Comparison of ENCODE assay signal across 12 mouse cellular contexts in the genomic region with DNA sequence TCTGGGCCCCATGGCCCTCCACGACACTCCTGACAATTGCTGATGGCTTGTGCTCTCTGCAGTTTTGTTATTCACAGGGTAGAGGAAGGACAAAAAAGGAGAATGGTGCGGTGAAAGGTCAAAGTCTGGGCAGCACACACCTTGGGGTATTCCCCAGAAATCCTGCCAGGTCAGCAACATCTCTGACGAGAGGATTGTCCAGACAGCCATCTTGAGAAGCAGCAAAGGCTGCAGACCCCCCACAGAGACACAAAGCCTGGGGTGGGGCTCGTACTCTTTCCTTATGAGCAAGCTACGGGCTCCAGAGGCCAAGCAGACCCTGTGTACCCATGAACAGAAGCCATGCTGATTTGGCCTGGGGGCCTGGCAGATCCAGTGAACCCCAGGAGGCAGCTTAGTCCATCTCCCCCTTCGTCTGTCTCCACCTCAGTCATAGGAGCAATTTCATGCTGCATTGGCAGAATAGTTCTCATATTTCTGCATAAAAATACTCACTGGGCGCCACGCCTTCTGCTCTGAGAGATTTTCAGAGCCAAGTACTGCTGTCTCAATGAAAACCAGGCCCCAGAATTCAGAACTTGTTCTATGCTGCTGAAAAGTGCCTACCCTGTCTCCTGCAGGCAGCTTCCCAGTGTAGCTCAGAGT. TPM values are rescaled to one million over a fixed set of nuclear protein-coding genes. Genes with fewer than 3 reads are reported as not detected.
DNase-seq lines count a peak whose midpoint lies in the region; ATAC-seq lines count a peak whose summit lies in the region.
"Had no signal": no experiment of that assay in that cellular context is flagged by ENCODE, and none has a peak within 500 bp of the region (broad histone marks: within the 10 kb centered on the region; RNA-seq: fewer than 3 reads in every experiment).

No protein-coding gene starts in this region.

- peaks cover 10% of the 10 kb centered on the region for H3K4me1 ChIP-seq in heart, embryonic 16.5 days (ENCODE audit: control insufficient read depth, insufficient read depth, low read length)
- H3K4me1 ChIP-seq in intestine, embryonic 15.5 days (replicated peaks): peaks cover 12% of the 10 kb centered on the region

- DNase-seq in heart, adult 9 months (ENCODE audit: low spot score in 2 of 2): no peak
- peak; percentile 61 to 74 for DNase-seq in right cerebral cortex, postnatal 10 days (ENCODE audit: low spot score in 2 of 2)
- DNase-seq in right cerebral cortex, postnatal 14 days: no peak
- no peak for DNase-seq in adrenal gland, postnatal 36 days
- no peak for DNase-seq in ovary, postnatal 36 days (ENCODE audit: low spot score)
- DNase-seq: adrenal gland, adult 2 months; cerebellum, adult 11 months had no signal

- H3K36me3 ChIP-seq in heart, embryonic 16.5 days (ENCODE audit: control insufficient read depth, insufficient read depth): no peaks in the 10 kb centered on the region
- no peaks in the 10 kb centered on the region for H3K36me3 ChIP-seq in intestine, embryonic 15.5 days
- H3K36me3 ChIP-seq: hindbrain, embryonic 13.5 days; liver, embryonic 15.5 days had no signal

- H3K4me2 ChIP-seq in heart, embryonic 16.5 days (ENCODE audit: low read depth, low read length): no peak overlapping the region
- H3K4me2 ChIP-seq in intestine, embryonic 15.5 days (replicated peaks): no peak overlapping the region
- H3K4me2 ChIP-seq: hindbrain, embryonic 13.5 days; liver, embryonic 15.5 days had no signal

- 0 out of 2 replicates have a peak overlapping the region, but pooled peaks have one; percentile 15 for H3K27ac ChIP-seq in heart, embryonic 16.5 days (ENCODE audit: low read length)
- H3K27ac ChIP-seq in intestine, embryonic 15.5 days: no peak overlapping the region
- H3K27ac ChIP-seq: hindbrain, embryonic 13.5 days; liver, embryonic 15.5 days had no signal

- no peaks in the 10 kb centered on the region for H3K27me3 ChIP-seq in heart, embryonic 16.5 days (ENCODE audit: control insufficient read depth, insufficient read depth, low read length)
- no peaks in the 10 kb centered on the region for H3K27me3 ChIP-seq in intestine, embryonic 15.5 days (replicated peaks)
- H3K27me3 ChIP-seq: CH12.LX; hindbrain, embryonic 13.5 days; liver, embryonic 15.5 days had no signal

- H3K9me3 ChIP-seq in heart, embryonic 16.5 days (replicated peaks; ENCODE audit: control insufficient read depth, low read length): no peaks in the 10 kb centered on the region
- H3K9me3 ChIP-seq in intestine, embryonic 15.5 days: no peaks in the 10 kb centered on the region
- H3K9me3 ChIP-seq: hindbrain, embryonic 13.5 days; liver, embryonic 15.5 days had no signal

- H3K9ac ChIP-seq in heart, embryonic 16.5 days (ENCODE audit: low read length): 0 out of 2 replicates have a peak overlapping the region, but pooled peaks have one; percentile 11
- no peak overlapping the region for H3K9ac ChIP-seq in intestine, embryonic 15.5 days
- H3K9ac ChIP-seq: hindbrain, embryonic 13.5 days; liver, embryonic 15.5 days had no signal

- no peak overlapping the region for H3K4me3 ChIP-seq in heart, embryonic 16.5 days (ENCODE audit: low read length)
- H3K4me3 ChIP-seq in intestine, embryonic 15.5 days (replicated peaks): no peak overlapping the region
- H3K4me3 ChIP-seq: hindbrain, embryonic 13.5 days; liver, embryonic 15.5 days had no signal

- ATAC-seq in heart, embryonic 16.5 days (replicated peaks; ENCODE audit: extremely low read depth, insufficient read depth, low FRiP score): no peak; the same call in 1 of the 2 replicates
- ATAC-seq in intestine, embryonic 15.5 days: 0 out of 2 replicates have a peak, but pooled peaks have one; percentile 25

- WGBS in heart, embryonic 16.5 days: 67% methylated on average over 8 of the region's 8 CpGs
- 64% methylated on average over 8 of the region's 8 CpGs for whole genome bisulfite sequencing in intestine, embryonic 15.5 days

RNA-seq across cellular contexts. Expression of a gene that starts 27.5 kb away (rescaled TPM):
- 1.8 and 3.0 TPM in 2 replicates for polyA plus RNA-seq in heart, embryonic 16.5 days (2015; fragmentation: Nextera tagmentation; extraction: Ambion mirVana)
- polyA plus RNA-seq in intestine, embryonic 15.5 days (2015; fragmentation: Nextera tagmentation; extraction: Ambion mirVana): 3.0 and 3.9 TPM in 2 replicates
- total RNA-seq in adrenal gland, postnatal 36 days (2021): 1 to 10 TPM; 7.7 to 7.9 TPM

RNA-seq across cellular contexts. Expression of a gene that starts 27.7 kb away (rescaled TPM):
- polyA plus RNA-seq in heart, embryonic 16.5 days (2015; fragmentation: Nextera tagmentation; extraction: Ambion mirVana): 116 and 138 TPM in 2 replicates
- 194 and 205 TPM in 2 replicates for polyA plus RNA-seq in intestine, embryonic 15.5 days (2015; fragmentation: Nextera tagmentation; extraction: Ambion mirVana)
- 100 to 1,000 TPM; 106 to 114 TPM for total RNA-seq in adrenal gland, postnatal 36 days (2021)

RNA-seq across cellular contexts. Expression of a gene that starts 47.1 kb away (rescaled TPM):
- polyA plus RNA-seq in heart, embryonic 16.5 days (2015; fragmentation: Nextera tagmentation; extraction: Ambion mirVana): 17.3 and 18.0 TPM in 2 replicates
- polyA plus RNA-seq in intestine, embryonic 15.5 days (2015; fragmentation: Nextera tagmentation; extraction: Ambion mirVana): 23.3 and 26.0 TPM in 2 replicates
- total RNA-seq in adrenal gland, postnatal 36 days (2021): 10 to 100 TPM; 20.6 to 24.2 TPM

RNA-seq across cellular contexts. Expression of a gene that starts 57.3 kb away (rescaled TPM):
- 1.0 and 1.4 TPM in 2 replicates for polyA plus RNA-seq in heart, embryonic 16.5 days (2015; fragmentation: Nextera tagmentation; extraction: Ambion mirVana)
- polyA plus RNA-seq in intestine, embryonic 15.5 days (2015; fragmentation: Nextera tagmentation; extraction: Ambion mirVana): 19.9 and 21.2 TPM in 2 replicates
- under 1 TPM; 0.30 to 0.43 TPM for total RNA-seq in adrenal gland, postnatal 36 days (2021)
- polyA plus RNA-seq: liver, embryonic 15.5 days had no signal

Comparison
In these comparisons a context has a peak if more than half of its experiments do, and no peak if none do; other contexts are left out.
1. DNase-seq: peak in right cerebral cortex, postnatal 10 days (2 of 2); none in heart, adult 9 months (0 of 2), right cerebral cortex, postnatal 14 days (single experiment), adrenal gland, postnatal 36 days (0 of 2) and ovary, postnatal 36 days (single experiment).